Mouse (Mus musculus) hindbrain, embryonic 11.5 days (tissue): ENCODE results near the gene 1700013F07Rik. TPM values are rescaled to one million over a fixed set of nuclear protein-coding genes. Genes with fewer than 3 reads are reported as not detected.

ENCODE experiments used
- ATAC-seq: fragments of 200-750 bp; cut with Nextera tagmentation; 2 replicates; pipeline ENCODE4 v1.8.0; 2017; ENCODE audit warnings: mild to moderate bottlenecking, moderate TSS enrichment, moderate library complexity; ENCODE audit not compliant: low FRiP score
- DNase-seq: peaks from one replicate; pipeline ENCODE4 v3.0.0-alpha.2; 2015; ENCODE audit warnings: low spot score
- H3K27ac ChIP-seq: fragments of 300-500 bp; sonication (generic); 2 replicates; pipeline ENCODE4 v1.5.1; 2014; ENCODE audit warnings: mild to moderate bottlenecking, low read depth, low read length
- H3K27me3 ChIP-seq: fragments of 300-500 bp; sonication (generic); 2 replicates; pipeline ENCODE4 v1.6.1; 2014; ENCODE audit warnings: mild to moderate bottlenecking, low read length, moderate library complexity, mixed read lengths; ENCODE audit not compliant: control insufficient read depth, insufficient read depth
- H3K36me3 ChIP-seq: fragments of 300-500 bp; sonication (generic); 2 replicates; pipeline ENCODE4 v1.6.1; 2014; ENCODE audit warnings: mild to moderate bottlenecking, low read length, moderate library complexity, mixed read lengths; ENCODE audit not compliant: control insufficient read depth, insufficient read depth
- H3K4me1 ChIP-seq: fragments of 300-500 bp; sonication (generic); replicated peaks from 2 replicates; pipeline ENCODE4 v1.6.1; 2014; ENCODE audit warnings: low read length, mixed read lengths; ENCODE audit not compliant: control insufficient read depth, insufficient read depth
- H3K4me2 ChIP-seq: fragments of 300-500 bp; sonication (generic); replicated peaks from 2 replicates; pipeline ENCODE4 v1.6.1; 2014; ENCODE audit warnings: mild to moderate bottlenecking, low read depth, low read length
- H3K4me3 ChIP-seq: fragments of 300-500 bp; sonication (generic); 2 replicates; pipeline ENCODE4 v1.5.1; 2014; ENCODE audit warnings: low read depth, low read length
- H3K9ac ChIP-seq: fragments of 300-500 bp; sonication (generic); 2 replicates; pipeline ENCODE4 v1.6.1; 2014; ENCODE audit warnings: low read depth, low read length
- H3K9me3 ChIP-seq: fragments of 300-500 bp; sonication (generic); 2 replicates; pipeline ENCODE4 v1.6.1; 2016; ENCODE audit warnings: low read length; ENCODE audit not compliant: control insufficient read depth
- WGBS: fragments of 180-500 bp; shearing (Covaris S2); extraction: QIAGEN DNeasy Blood & Tissue Kit; methylation state at CpG from one replicate; pipeline ENCODE4 v1.1.7; 2014; 5-methylcytosine and 5-hydroxymethylcytosine counted together
- polyA plus RNA-seq: library from polyadenylated mRNA; unstranded; fragments of >200 nt; fragmentation: Nextera tagmentation; extraction: Ambion mirVana; gene quantifications from 2 replicates; pipeline ENCODE4 v1.2.1, GENCODE M21; 2014

1700013F07Rik gene
- polyA plus RNA-seq, 1 experiment from 2014 or later: 0.68 TPM

DNA sequence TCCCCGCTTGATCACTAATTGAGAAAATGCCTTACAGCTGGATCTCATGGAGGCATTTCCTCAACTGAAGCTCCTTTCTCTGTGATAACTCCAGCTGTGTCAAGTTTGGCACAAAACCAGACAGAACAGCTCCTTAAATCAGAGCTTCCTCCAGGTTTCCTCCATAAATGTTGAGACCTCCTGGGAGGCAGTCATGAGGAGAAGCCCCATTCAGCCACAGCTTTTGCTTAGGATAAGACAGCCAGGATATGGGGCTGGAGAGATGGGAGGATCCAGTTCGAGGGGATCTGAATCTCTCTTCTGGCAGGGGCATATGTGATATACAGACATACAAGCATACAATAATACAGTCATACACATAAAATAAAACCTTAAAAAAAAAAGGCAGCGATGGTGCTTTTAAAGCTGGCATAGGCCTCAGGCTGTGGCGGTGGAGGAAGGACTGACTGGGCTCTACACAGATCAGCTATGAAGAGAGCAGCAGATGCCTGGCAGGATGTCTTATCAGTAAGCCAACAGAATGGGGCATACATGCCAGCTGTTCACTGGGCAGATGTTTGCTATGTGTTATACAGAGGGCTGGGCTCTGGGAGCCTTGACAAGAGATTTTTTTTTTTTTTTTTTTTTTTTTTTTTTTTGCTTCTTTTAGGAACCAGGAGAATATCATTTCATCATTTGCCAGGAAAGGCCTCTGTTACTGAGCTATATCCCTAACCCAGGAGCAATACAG lies 25.0 kb upstream of the 1700013F07Rik start:
- Histone ChIP-seq H3K36me3 (no peaks in the 10 kb centered on the region), H3K4me3 (no peak overlapping the region), H3K9me3 (no peaks in the 10 kb centered on the region), H3K4me1 (no peaks in the 10 kb centered on the region), H3K9ac (no peak overlapping the region), H3K27ac (no peak overlapping the region), H3K27me3 (no peaks in the 10 kb centered on the region), H3K4me2 (no peak overlapping the region)
- ATAC-seq (no peak), DNase-seq (no peak)
- 77% methylated on average over 4 of the region's 4 CpGs for WGBS

DNA sequence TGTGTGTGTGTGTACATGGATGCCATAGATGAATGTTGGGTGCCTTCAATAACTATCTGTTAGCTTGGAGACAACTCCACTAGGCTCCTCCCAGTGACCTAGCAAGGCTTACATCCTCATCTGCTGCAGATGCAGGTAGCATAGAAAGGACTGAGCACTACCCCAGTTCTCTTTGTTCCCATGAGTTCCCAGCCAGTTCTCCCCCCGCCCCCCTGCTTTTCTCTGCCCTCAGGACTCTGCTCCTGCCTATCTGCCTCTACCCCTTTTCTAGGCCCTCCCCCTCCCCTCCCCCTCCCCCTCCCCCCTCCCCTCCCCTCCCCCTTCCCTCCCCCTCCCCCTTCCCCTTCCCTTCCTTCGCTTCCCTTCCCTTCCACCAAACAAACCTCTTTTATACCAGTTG lies 23.8 kb upstream of the 1700013F07Rik start:
- DNase-seq (no peak), ATAC-seq (peak; percentile 45; the same call in 1 of the 2 replicates)
- WGBS: 33% methylated on average over 1 of the region's 2 CpGs
- Histone ChIP-seq H3K4me2 (no peak overlapping the region), H3K27me3 (no peaks in the 10 kb centered on the region), H3K9ac (no peak overlapping the region), H3K36me3 (no peaks in the 10 kb centered on the region), H3K4me3 (no peak overlapping the region), H3K4me1 (no peaks in the 10 kb centered on the region), H3K27ac (no peak overlapping the region), H3K9me3 (no peaks in the 10 kb centered on the region)

DNA sequence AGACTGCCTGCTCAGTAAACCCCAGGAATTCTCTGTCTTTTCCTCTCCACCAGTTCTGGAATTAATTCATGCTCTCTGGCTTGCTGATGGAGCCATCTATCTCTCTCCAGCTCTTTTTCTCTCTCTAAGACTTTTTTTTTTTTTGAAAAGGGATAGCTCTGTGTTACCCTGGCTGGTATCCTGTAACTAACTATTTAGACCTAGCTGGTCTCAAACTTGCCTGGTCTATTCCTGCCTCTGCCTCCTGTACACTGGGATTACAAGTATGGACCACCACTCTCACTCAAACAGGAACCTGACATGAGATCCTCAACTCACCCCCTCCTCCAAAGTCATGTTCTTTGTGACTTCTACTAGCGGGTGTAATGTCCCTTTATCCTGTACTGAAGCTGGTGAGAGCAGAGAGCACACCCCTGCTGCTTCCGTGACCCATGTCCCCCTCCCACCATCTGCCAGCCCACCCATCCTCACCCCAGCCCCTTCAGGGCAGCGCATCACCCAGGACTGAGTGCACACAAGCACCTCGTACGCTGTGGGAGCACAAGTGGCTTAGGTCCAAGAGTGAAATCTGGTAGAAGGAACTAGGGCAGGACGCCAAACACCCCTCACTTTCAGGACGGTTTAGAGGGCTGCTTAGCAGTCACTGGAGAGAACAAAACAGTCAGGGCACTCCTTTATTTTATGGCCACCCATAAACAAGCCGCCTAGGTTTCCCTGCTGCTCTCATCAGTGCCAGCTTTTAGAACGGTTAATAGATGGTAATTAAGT lies 23.1 kb upstream of the 1700013F07Rik start:
- DNase-seq: peak; percentile 23
- WGBS: 22% methylated on average over 9 of the region's 9 CpGs

DNA sequence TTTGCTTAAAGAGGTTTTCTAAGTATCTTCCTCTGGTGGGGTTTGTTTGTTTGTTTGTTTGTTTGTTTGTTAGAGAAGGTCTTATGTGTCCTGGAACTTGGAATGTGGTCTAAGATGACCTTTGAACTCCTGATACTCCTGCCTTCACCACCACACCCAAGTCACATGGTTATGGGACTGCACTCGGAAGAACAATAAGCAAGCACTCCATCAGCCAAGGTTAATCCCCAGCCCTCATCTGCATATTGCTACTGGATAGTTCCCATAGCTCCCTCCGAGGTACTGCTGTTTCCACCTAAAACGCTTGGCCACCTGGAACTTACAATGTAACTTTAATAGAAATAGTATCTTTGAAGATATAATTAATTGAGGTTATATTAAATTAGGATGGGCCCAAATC lies 20.5 kb upstream of the 1700013F07Rik start:
- H3K36me3 ChIP-seq: no peaks in the 10 kb centered on the region
- DNase-seq: no peak
- H3K9ac ChIP-seq: no peak overlapping the region
- no peak overlapping the region for H3K27ac ChIP-seq
- ATAC-seq: no peak
- H3K4me2 ChIP-seq: no peak overlapping the region
- 77% methylated on average over 3 of the region's 3 CpGs for whole genome bisulfite sequencing
- H3K9me3 ChIP-seq: no peaks in the 10 kb centered on the region
- no peaks in the 10 kb centered on the region for H3K27me3 ChIP-seq
- H3K4me3 ChIP-seq: no peak overlapping the region
- no peaks in the 10 kb centered on the region for H3K4me1 ChIP-seq

More for the DNA sequence above, 23.1 kb upstream of the 1700013F07Rik start:
- H3K36me3 ChIP-seq: no peaks in the 10 kb centered on the region
- no peak overlapping the region for H3K4me2 ChIP-seq
- H3K4me3 ChIP-seq: no peak overlapping the region
- H3K4me1 ChIP-seq: no peaks in the 10 kb centered on the region
- ATAC-seq: peak; percentile 56
- no peaks in the 10 kb centered on the region for H3K27me3 ChIP-seq
- H3K27ac ChIP-seq: peak overlapping the region; percentile 30; the same call in 1 of the 2 replicates
- no peak overlapping the region for H3K9ac ChIP-seq
- H3K9me3 ChIP-seq: no peaks in the 10 kb centered on the region

DNA sequence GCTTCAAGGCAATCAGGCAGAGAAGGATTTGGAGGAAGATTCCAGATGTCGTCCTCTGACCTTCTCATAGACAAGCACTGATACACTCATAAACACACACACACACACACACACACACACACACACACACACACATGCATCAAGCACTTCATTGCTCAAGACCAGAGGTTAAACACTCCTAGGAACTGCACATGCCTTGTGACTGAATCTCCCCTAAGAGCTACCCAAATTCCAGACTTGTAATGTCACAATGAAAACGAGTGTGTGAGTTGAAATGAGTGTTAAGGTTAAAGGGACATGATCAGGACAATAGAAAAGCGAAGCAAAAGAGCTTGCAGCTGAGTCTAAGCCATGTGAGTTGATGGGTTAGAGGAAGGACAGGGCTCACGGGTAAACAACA lies 15.7 kb upstream of the 1700013F07Rik start:
- H3K36me3 ChIP-seq: no peaks in the 10 kb centered on the region
- ATAC-seq (no peak), DNase-seq (no peak)
- no peak overlapping the region for H3K4me2 ChIP-seq
- no peaks in the 10 kb centered on the region for H3K9me3 ChIP-seq
- H3K27ac ChIP-seq: no peak overlapping the region
- no peak overlapping the region for H3K4me3 ChIP-seq
- no peaks in the 10 kb centered on the region for H3K27me3 ChIP-seq
- no peak overlapping the region for H3K9ac ChIP-seq
- 63% methylated on average over 4 of the region's 4 CpGs for WGBS
- H3K4me1 ChIP-seq: no peaks in the 10 kb centered on the region

DNA sequence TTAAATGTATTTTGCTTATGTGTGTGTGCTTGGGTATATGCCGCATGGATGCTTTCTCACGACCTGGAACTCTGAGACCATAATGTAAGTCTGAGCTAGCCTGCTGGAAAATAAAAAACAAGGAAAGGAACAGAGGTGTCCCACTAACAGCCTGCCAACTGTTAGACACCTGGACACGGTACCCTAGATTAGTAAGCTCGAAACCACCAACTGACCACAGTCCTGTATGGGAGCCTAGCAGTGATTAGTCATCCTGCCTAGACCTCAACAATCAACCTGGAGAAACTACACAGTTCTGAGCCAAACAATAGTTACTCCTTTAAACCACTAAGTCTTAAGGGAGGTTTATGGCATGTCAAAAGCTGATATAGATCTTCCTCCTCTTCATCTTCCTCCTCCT lies 10.5 kb upstream of the 1700013F07Rik start:
- 94% methylated on average over 4 of the region's 4 CpGs for WGBS
- H3K27me3 ChIP-seq: no peaks in the 10 kb centered on the region
- ATAC-seq: no peak

DNA sequence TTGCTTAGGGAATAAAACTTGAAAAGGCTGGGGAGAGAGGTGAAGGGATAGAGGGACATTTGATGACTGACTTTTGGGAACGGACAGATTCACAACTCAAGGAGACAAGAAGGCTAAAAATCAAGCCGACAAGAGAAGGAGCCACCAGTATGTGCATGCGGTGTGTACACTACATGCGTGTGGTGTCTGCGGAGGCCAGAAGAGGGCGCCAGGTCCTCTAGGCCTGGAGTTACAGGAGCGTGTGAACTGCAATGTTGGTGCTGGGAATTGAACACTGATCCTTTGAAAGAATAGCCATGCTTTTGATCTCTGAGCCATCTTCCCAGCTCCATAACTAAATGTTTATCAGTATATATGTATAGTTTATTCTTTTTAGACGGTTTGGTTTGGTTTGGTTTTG lies 5.5 kb upstream of the 1700013F07Rik start:
- Histone ChIP-seq H3K4me1 (no peaks in the 10 kb centered on the region), H3K9me3 (no peaks in the 10 kb centered on the region), H3K36me3 (no peaks in the 10 kb centered on the region), H3K27me3 (no peaks in the 10 kb centered on the region), H3K9ac (no peak overlapping the region), H3K4me3 (no peak overlapping the region), H3K4me2 (no peak overlapping the region), H3K27ac (no peak overlapping the region)
- no peak for ATAC-seq
- DNase-seq: no peak
- 93% methylated on average over 8 of the region's 8 CpGs for WGBS

More for the DNA sequence above, 10.5 kb upstream of the 1700013F07Rik start:
- no peak overlapping the region for H3K27ac ChIP-seq
- no peaks in the 10 kb centered on the region for H3K9me3 ChIP-seq
- no peak overlapping the region for H3K9ac ChIP-seq
- no peak overlapping the region for H3K4me3 ChIP-seq
- H3K4me1 ChIP-seq: no peaks in the 10 kb centered on the region
- no peaks in the 10 kb centered on the region for H3K36me3 ChIP-seq
- H3K4me2 ChIP-seq: no peak overlapping the region
- no peak for DNase-seq

DNA sequence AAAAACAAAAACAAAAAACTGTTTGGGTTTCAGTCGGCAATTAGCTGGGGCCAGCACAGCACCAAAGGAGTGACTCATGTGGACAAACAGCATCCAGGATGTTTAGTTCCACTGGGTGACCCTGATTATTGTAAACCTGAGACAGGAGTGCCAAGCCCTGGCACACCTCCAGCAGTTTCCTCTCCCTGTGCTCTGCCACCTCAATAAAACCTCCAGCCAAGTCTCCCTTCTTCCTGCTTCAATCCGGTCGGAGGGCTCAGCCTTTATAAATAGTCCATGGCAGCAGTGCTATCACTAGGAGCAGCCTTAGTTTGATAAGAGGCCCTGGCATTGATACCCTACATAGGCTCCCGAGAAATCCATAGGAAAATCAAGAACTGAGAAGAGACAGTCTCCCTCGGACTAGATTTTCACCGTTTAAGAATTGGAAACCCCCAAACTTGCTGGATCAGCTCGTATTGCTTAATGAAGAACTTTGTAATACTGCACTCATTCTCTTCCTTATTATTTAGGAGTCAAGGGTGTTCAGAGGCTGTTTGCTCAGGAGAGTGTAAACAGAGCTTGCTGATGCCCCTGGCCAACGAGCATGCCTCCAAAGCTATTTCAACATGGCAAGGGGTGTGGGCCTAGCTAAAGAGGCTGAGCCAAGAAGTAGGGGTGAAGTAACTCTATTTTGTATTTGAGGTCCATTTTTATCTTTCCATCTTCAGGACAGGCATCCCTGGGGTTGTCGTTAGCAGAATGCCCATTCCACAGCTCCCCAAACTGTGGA lies 650 bp upstream of the 1700013F07Rik start:
- Histone ChIP-seq H3K4me3 (no peak overlapping the region), H3K4me1 (0 out of 2 replicates have a peak, but pooled peaks cover 2% of the 10 kb centered on the region), H3K9ac (no peak overlapping the region), H3K27ac (no peak overlapping the region), H3K9me3 (no peaks in the 10 kb centered on the region), H3K4me2 (no peak overlapping the region), H3K36me3 (no peaks in the 10 kb centered on the region), H3K27me3 (peaks cover 7% of the 10 kb centered on the region; the same call in 1 of the 2 replicates)
- WGBS: 82% methylated on average over 9 of the region's 9 CpGs
- no peak for ATAC-seq
- DNase-seq: no peak
